Comparison of ENCODE assay signal across 20 mouse cellular contexts in the genomic region with DNA sequence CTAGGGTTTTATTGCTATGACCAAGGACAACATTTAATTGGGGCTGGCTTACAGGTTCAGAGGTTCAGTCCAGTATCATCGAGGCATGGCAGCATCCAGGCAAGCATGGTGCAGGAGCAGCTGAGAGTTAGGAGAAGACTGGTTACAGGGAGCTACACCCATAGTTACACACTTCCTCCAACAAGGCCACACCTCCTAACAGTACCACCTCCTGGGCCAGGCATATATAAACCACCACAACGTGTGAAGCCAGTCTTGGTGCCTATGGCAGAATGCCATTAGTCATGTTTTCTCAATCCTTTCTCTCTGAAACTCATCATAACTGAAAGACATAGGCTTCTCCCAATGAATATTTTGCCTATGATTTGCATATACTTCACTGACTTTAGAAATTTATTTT.
DNase-seq lines count a peak whose midpoint lies in the region; ATAC-seq and TF ChIP-seq lines count a peak whose summit lies in the region.
"Had no signal": no experiment of that assay in that cellular context is flagged by ENCODE, and none has a peak within 500 bp of the region (broad histone marks: within the 10 kb centered on the region; RNA-seq: fewer than 3 reads in every experiment).

No protein-coding gene starts in this region.

- no peak overlapping the region for H3K9ac ChIP-seq in forebrain, postnatal 0 days
- H3K9ac ChIP-seq in CH12.LX (ENCODE audit: insufficient read depth, low read depth), result no peak overlapping the region
- no peak overlapping the region for H3K9ac ChIP-seq in lung, postnatal 0 days (replicated peaks; ENCODE audit: low read depth)
- H3K9ac ChIP-seq: heart, embryonic 13.5 days; hindbrain, embryonic 13.5 days had no signal

- no peak for TF ChIP-seq POLR2A in CH12.LX (IDR thresholded peaks at IDR 0.05; ENCODE audit: low read depth, low read length)

- no peak for TF ChIP-seq CTCF in forebrain, postnatal 0 days (IDR thresholded peaks at IDR 0.05; ENCODE audit: low read depth)
- TF ChIP-seq CTCF in CH12.LX (conservative IDR thresholded peaks at IDR 0.05 in 1 of 2, IDR thresholded peaks at IDR 0.05 in 1 of 2; ENCODE audit: low read depth in 2 of 2, low read length in 2 of 2), result no peak
- TF ChIP-seq CTCF in lung, postnatal 0 days (IDR thresholded peaks at IDR 0.05), result no peak

- TF ChIP-seq EP300 in CH12.LX (IDR thresholded peaks at IDR 0.05; ENCODE audit: low read length), result no peak
- no peak for TF ChIP-seq EP300 in lung, postnatal 0 days (IDR thresholded peaks at IDR 0.05)

- DNase-seq in forebrain, postnatal 0 days, result no peak
- no peak for DNase-seq in forebrain, embryonic 10.5 days (ENCODE audit: extremely low spot score, low spot score)
- DNase-seq in CH12.LX (ENCODE audit: extremely low read depth), result peak; percentile 7
- DNase-seq in lung, postnatal 4 days, result no peak
- DNase-seq in lung, postnatal 0 days (ENCODE audit: low spot score), result no peak
- no peak for DNase-seq in frontal cortex, postnatal 14 days (ENCODE audit: low spot score in 2 of 2)
- DNase-seq: adrenal gland, adult 8-10 months; cerebellum, adult 11-12 months; cerebellum, adult 9-10 months; cerebellum, postnatal 25 days; gastrocnemius, adult 2 months; gastrocnemius, postnatal 25 days; heart, adult 11 months; heart, postnatal 4 days had no signal

- H3K4me1 ChIP-seq in forebrain, postnatal 0 days (ENCODE audit: insufficient read depth), result no peaks in the 10 kb centered on the region
- H3K4me1 ChIP-seq in forebrain, embryonic 10.5 days, result no peaks in the 10 kb centered on the region
- H3K4me1 ChIP-seq in CH12.LX (ENCODE audit: control insufficient read depth in 1 of 2, insufficient read depth in 2 of 2), result peaks cover 4 to 6% of the 10 kb centered on the region in 2 experiments; a peak in 1 of 4 replicates
- no peaks in the 10 kb centered on the region for H3K4me1 ChIP-seq in lung, postnatal 0 days (ENCODE audit: insufficient read depth, low read depth, low read length)
- H3K4me1 ChIP-seq: embryonic facial prominence, embryonic 10.5 days; heart, embryonic 13.5 days; hindbrain, embryonic 13.5 days had no signal

- H3K27me3 ChIP-seq in forebrain, postnatal 0 days (ENCODE audit: insufficient read depth, low read length), result no peaks in the 10 kb centered on the region
- H3K27me3 ChIP-seq in forebrain, embryonic 10.5 days (ENCODE audit: poor library complexity, severe bottlenecking), result no peaks in the 10 kb centered on the region
- no peaks in the 10 kb centered on the region for H3K27me3 ChIP-seq in CH12.LX (replicated peaks)
- no peaks in the 10 kb centered on the region for H3K27me3 ChIP-seq in lung, postnatal 0 days (replicated peaks; ENCODE audit: insufficient read depth, low read length)
- H3K27me3 ChIP-seq: heart, embryonic 13.5 days; hindbrain, embryonic 13.5 days had no signal

- WGBS in forebrain, postnatal 0 days, result 53% methylated on average over 2 of the region's 2 CpGs
- 84% methylated on average over 2 of the region's 2 CpGs for WGBS in forebrain, embryonic 10.5 days
- WGBS in lung, postnatal 0 days, result 69% methylated on average over 2 of the region's 2 CpGs

- H3K4me3 ChIP-seq in forebrain, postnatal 0 days (ENCODE audit: low read depth, low read length), result no peak overlapping the region
- H3K4me3 ChIP-seq in forebrain, embryonic 10.5 days, result no peak overlapping the region
- no peak overlapping the region for H3K4me3 ChIP-seq in CH12.LX (replicated peaks in 1 of 3; ENCODE audit: low read depth in 2 of 3, low read length in 2 of 3, poor library complexity in 1 of 3)
- H3K4me3 ChIP-seq in lung, postnatal 0 days (ENCODE audit: low read depth, low read length), result no peak overlapping the region
- H3K4me3 ChIP-seq: embryonic facial prominence, embryonic 10.5 days; gastrocnemius, adult 2 months; heart, embryonic 13.5 days; hindbrain, embryonic 13.5 days had no signal

- peak; percentile 82 for ATAC-seq in forebrain, postnatal 0 days
- peak; percentile 61 for ATAC-seq in granulocyte monocyte progenitor cell, adult 5-6 weeks (replicated peaks; ENCODE audit: poor library complexity, severe bottlenecking)
- no peak for ATAC-seq in lung, postnatal 0 days
- ATAC-seq: forebrain, embryonic 16.5 days; hindbrain, postnatal 0 days had no signal

- in situ Hi-C loops in CH12.LX (cut with MboI; ENCODE audit: low pct_ligation_motif_present, low pct_unique_long_range_greater_than_20kb, low sequenced_read_pairs), result no loop called here

- no peak overlapping the region for H3K4me2 ChIP-seq in forebrain, postnatal 0 days (ENCODE audit: low read depth)
- H3K4me2 ChIP-seq in CH12.LX (ENCODE audit: insufficient read depth, low read depth, poor library complexity, severe bottlenecking), result no peak overlapping the region
- no peak overlapping the region for H3K4me2 ChIP-seq in lung, postnatal 0 days (replicated peaks; ENCODE audit: low read depth, low read length)
- H3K4me2 ChIP-seq: heart, embryonic 13.5 days; hindbrain, embryonic 13.5 days had no signal

- no peak overlapping the region for H3K27ac ChIP-seq in forebrain, postnatal 0 days (ENCODE audit: low read depth, low read length)
- no peak overlapping the region for H3K27ac ChIP-seq in forebrain, embryonic 10.5 days
- no peak overlapping the region for H3K27ac ChIP-seq in CH12.LX (ENCODE audit: insufficient read depth, low read depth)
- H3K27ac ChIP-seq in lung, postnatal 0 days (ENCODE audit: low read length), result no peak overlapping the region
- H3K27ac ChIP-seq: embryonic facial prominence, embryonic 10.5 days; gastrocnemius, adult 2 months; heart, embryonic 13.5 days; hindbrain, embryonic 13.5 days; hindbrain, postnatal 0 days had no signal

- no peak for TF ChIP-seq RAD21 in CH12.LX (IDR thresholded peaks at IDR 0.05; ENCODE audit: low read depth, low read length)

- H3K9me3 ChIP-seq in forebrain, postnatal 0 days (ENCODE audit: low read length), result no peaks in the 10 kb centered on the region
- no peaks in the 10 kb centered on the region for H3K9me3 ChIP-seq in forebrain, embryonic 10.5 days
- no peaks in the 10 kb centered on the region for H3K9me3 ChIP-seq in CH12.LX (replicated peaks; ENCODE audit: low read length)
- no peaks in the 10 kb centered on the region for H3K9me3 ChIP-seq in lung, postnatal 0 days (ENCODE audit: low read length)
- H3K9me3 ChIP-seq: embryonic facial prominence, embryonic 10.5 days; heart, embryonic 13.5 days; hindbrain, embryonic 13.5 days had no signal

- H3K79me2 ChIP-seq in CH12.LX (replicated peaks; ENCODE audit: control insufficient read depth, extremely low read depth, insufficient read depth, poor library complexity, severe bottlenecking), result no peaks in the 10 kb centered on the region

- dilution Hi-C loops in CH12.LX (cut with MboI; ENCODE audit: extremely low pct_ligation_motif_present, extremely low pct_unique_long_range_greater_than_20kb, low sequenced_read_pairs), result no loop called here

- no peaks in the 10 kb centered on the region for H3K36me3 ChIP-seq in forebrain, postnatal 0 days (ENCODE audit: insufficient read depth)
- peaks cover 8% of the 10 kb centered on the region; the same call in 1 of the 2 replicates for H3K36me3 ChIP-seq in forebrain, embryonic 10.5 days (replicated peaks)
- H3K36me3 ChIP-seq in CH12.LX (replicated peaks in 1 of 2; ENCODE audit: control insufficient read depth in 1 of 2, insufficient read depth in 1 of 2, low read length in 1 of 2), result peaks cover 6 to 19% of the 10 kb centered on the region in 2 experiments
- H3K36me3 ChIP-seq in lung, postnatal 0 days (ENCODE audit: insufficient read depth, low read length), result no peaks in the 10 kb centered on the region
- H3K36me3 ChIP-seq: embryonic facial prominence, embryonic 10.5 days had no signal

TF ChIP-seq in CH12.LX, 34 proteins besides CTCF, POLR2A, EP300 and RAD21:
- TF ChIP-seq TCF12 (IDR thresholded peaks at IDR 0.05; ENCODE audit: low read depth, low read length) (no peak), JUND (conservative IDR thresholded peaks at IDR 0.05; ENCODE audit: low read depth, low read length) (no peak), JUN (IDR thresholded peaks at IDR 0.05; ENCODE audit: insufficient read depth, low read depth, low read length) (no peak), MXI1 (IDR thresholded peaks at IDR 0.05; ENCODE audit: low read depth, low read length) (no peak), USF2 (conservative IDR thresholded peaks at IDR 0.05; ENCODE audit: low read depth, low read length) (no peak), ZC3H11A (IDR thresholded peaks at IDR 0.05; ENCODE audit: low read depth, low read length) (no peak)
